Mouse (Mus musculus): ENCODE results near the gene Kirrel3.

- TF ChIP-seq CTCF (IDR thresholded peaks at IDR 0.05; ENCODE audit: low read depth, low read length) (no peak), POLR2A (IDR thresholded peaks at IDR 0.05; ENCODE audit: borderline replicate concordance, low read depth, low read length) (no peak)
These were observed 560.1 kb downstream of the Kirrel3 start for GRCm38 (mm10) chr9:35045756-35046155.
